Mouse (Mus musculus) neural tube, embryonic 15.5 days (tissue): Measurements from ENCODE around the gene Foxo1. TPM values are rescaled to one million over a fixed set of nuclear protein-coding genes. Genes with fewer than 3 reads are reported as not detected.
A peak's percentile ranks its signal among the peaks of the same experiment; 100 is the strongest.

Source experiments
- ATAC-seq: fragments of 200-750 bp; cut with Nextera tagmentation; 2 replicates; pipeline ENCODE4 v1.8.0; 2017; ENCODE audit warnings: mild to moderate bottlenecking, moderate TSS enrichment, moderate library complexity; ENCODE audit not compliant: low FRiP score
- H3K27ac ChIP-seq: fragments of 300-500 bp; sonication (generic); replicated peaks from 2 replicates; pipeline ENCODE4 v1.5.1; 2015; ENCODE audit warnings: mild to moderate bottlenecking, inconsistent platforms
- H3K27me3 ChIP-seq: fragments of 300-500 bp; sonication (generic); replicated peaks from 2 replicates; pipeline ENCODE4 v1.6.1; 2015; ENCODE audit warnings: inconsistent platforms
- H3K36me3 ChIP-seq: fragments of 300-500 bp; sonication (generic); 2 replicates; pipeline ENCODE4 v1.6.1; 2015; ENCODE audit warnings: inconsistent platforms
- H3K4me1 ChIP-seq: fragments of 300-500 bp; sonication (generic); 2 replicates; pipeline ENCODE4 v1.6.1; 2015; ENCODE audit warnings: inconsistent platforms
- H3K4me2 ChIP-seq: fragments of 300-500 bp; sonication (generic); 2 replicates; pipeline ENCODE4 v1.6.1; 2015; ENCODE audit warnings: inconsistent platforms, mild to moderate bottlenecking, moderate library complexity
- H3K4me3 ChIP-seq: fragments of 300-500 bp; sonication (generic); replicated peaks from 2 replicates; pipeline ENCODE4 v1.5.1; 2015; ENCODE audit warnings: mild to moderate bottlenecking, inconsistent platforms
- H3K9ac ChIP-seq: fragments of 300-500 bp; sonication (generic); replicated peaks from 2 replicates; pipeline ENCODE4 v1.6.1; 2015; ENCODE audit warnings: mild to moderate bottlenecking, inconsistent platforms
- H3K9me3 ChIP-seq: fragments of 300-500 bp; sonication (generic); replicated peaks from 2 replicates; pipeline ENCODE4 v1.6.1; 2016; ENCODE audit warnings: inconsistent platforms
- whole genome bisulfite sequencing: fragments of 180-500 bp; shearing (Covaris S2); methylation state at CpG from one replicate; pipeline ENCODE4 v1.1.7; 2015; ENCODE audit warnings: mixed read lengths; 5-methylcytosine and 5-hydroxymethylcytosine counted together
- polyA plus RNA-seq: library from polyadenylated mRNA; unstranded; fragments of >200 nt; fragmentation: Nextera tagmentation; extraction: Ambion mirVana; gene quantifications from 2 replicates; pipeline ENCODE4 v1.2.1, GENCODE M21; 2015

Foxo1 gene
- polyA plus RNA-seq, 1 experiment from 2014 or later, result 2.7 TPM

DNA sequence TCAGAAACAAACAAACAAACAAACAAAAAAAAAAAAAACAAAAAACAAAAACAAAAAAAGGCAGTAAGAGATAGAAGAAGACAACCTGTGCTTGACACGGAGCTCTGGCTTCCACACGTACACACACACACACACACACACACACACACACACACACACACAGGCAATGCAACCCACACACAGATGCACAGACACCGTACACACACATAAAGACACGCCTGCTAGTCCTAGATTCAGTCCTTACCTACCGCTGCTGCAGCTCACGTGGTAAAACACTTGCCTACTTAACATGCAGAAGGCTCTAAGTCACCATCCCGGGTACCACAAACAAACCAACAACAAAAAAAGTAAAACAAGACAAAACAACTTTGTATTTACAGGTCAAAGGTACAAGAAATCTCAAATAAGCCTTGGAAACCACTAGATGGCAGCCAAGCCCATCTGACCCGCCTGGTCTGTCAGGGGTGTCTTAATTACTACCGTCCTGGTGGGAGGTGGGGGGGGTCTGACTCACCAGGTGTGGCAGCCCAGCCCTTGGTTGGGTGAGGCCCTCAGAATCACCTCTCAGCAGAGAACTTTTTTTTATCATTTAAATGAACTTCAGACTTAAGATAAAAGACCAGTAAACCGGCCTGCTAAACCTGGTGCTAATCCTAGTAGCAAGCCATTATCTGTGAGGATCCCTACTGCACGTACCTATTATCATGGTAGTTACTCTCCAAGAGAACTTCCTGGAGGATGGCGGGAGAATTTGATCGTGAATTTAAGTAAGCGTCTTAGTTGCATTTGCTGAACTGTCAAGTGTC lies 14.3 kb upstream of the Foxo1 start:
- H3K4me2 ChIP-seq, result no peak overlapping the region
- 21% methylated on average over 14 of the region's 14 CpGs for WGBS
- H3K9me3 ChIP-seq, result no peaks in the 10 kb centered on the region
- ATAC-seq, result no peak
- H3K9ac ChIP-seq, result no peak overlapping the region
- no peaks in the 10 kb centered on the region for H3K36me3 ChIP-seq
- peaks cover 10% of the 10 kb centered on the region for H3K27me3 ChIP-seq
- H3K4me1 ChIP-seq, result peaks cover 5% of the 10 kb centered on the region
- no peak overlapping the region for H3K4me3 ChIP-seq
- no peak overlapping the region for H3K27ac ChIP-seq

GRCm38 (mm10) chr3:52254496-52254895 lies 13.6 kb upstream of the Foxo1 start:
- no peak for ATAC-seq
- Histone ChIP-seq H3K9ac (no peak overlapping the region), H3K4me2 (no peak overlapping the region), H3K4me3 (no peak overlapping the region), H3K36me3 (no peaks in the 10 kb centered on the region), H3K27me3 (peaks cover 15% of the 10 kb centered on the region), H3K27ac (no peak overlapping the region), H3K9me3 (no peaks in the 10 kb centered on the region), H3K4me1 (peaks cover 5% of the 10 kb centered on the region)
- WGBS, result 9% methylated on average over 2 of the region's 2 CpGs

GRCm38 (mm10) chr3:52257782-52258441 lies 10.2 kb upstream of the Foxo1 start:
- 11% methylated on average over 18 of the region's 18 CpGs for WGBS

GRCm38 (mm10) chr3:52258532-52258931 lies 9.6 kb upstream of the Foxo1 start:
- Histone ChIP-seq H3K4me2 (no peak overlapping the region), H3K36me3 (no peaks in the 10 kb centered on the region), H3K27ac (no peak overlapping the region), H3K4me3 (no peak overlapping the region), H3K27me3 (peaks cover 35% of the 10 kb centered on the region), H3K9me3 (no peaks in the 10 kb centered on the region), H3K9ac (no peak overlapping the region), H3K4me1 (peaks cover 5% of the 10 kb centered on the region)
- ATAC-seq, result no peak
- WGBS, result 31% methylated on average over 3 of the region's 3 CpGs

More at GRCm38 (mm10) chr3:52257782-52258441, 10.2 kb upstream of the Foxo1 start:
- H3K4me2 ChIP-seq, result peak overlapping the region; percentile 62
- no peak; the same call in 1 of the 2 replicates for ATAC-seq
- no peak overlapping the region for H3K27ac ChIP-seq
- H3K36me3 ChIP-seq, result no peaks in the 10 kb centered on the region
- peaks cover 5% of the 10 kb centered on the region for H3K4me1 ChIP-seq
- peak overlapping the region; percentile 34; the same call in 1 of the 2 replicates for H3K9ac ChIP-seq
- no peaks in the 10 kb centered on the region for H3K9me3 ChIP-seq
- H3K27me3 ChIP-seq, result peaks cover 35% of the 10 kb centered on the region
- peak overlapping the region; percentile 23; the same call in 1 of the 2 replicates for H3K4me3 ChIP-seq

DNA sequence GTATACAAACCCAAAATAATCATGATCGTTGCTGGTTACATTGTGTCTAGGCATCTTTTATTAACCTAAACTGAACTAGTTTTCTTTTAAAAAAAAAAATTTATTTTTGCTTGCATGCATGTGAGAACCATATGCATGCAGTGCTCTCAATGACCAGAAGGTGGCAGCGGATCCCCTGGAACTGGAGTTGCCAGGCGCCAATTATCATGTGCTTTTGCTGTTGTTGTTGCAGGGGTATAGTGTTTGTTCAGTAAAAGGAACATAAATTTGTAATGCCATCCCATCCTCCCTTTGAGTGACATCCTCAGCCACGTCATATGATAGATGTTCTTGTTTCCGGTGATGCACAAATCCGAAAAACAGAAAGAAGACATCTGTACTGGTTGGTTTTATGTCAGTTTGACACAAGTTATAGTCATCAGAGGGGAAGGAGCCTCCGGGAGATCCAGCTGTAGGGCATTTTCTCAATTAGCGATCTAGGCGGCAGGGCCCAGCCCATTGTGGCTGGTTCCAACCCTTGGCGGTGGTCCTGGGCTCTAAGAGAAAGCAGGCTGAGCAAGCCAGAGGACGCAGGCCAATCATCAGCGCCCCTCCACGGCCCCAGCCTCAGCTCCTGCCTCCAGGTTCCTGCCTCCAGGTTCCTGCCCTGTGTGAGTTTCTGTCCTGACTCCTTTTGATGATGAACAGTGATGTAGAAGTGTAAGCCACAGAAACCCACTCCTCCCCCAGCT lies 5.5 kb upstream of the Foxo1 start:
- no peak overlapping the region for H3K4me3 ChIP-seq
- WGBS, result 46% methylated on average over 13 of the region's 13 CpGs
- no peak overlapping the region for H3K27ac ChIP-seq
- H3K9me3 ChIP-seq, result no peaks in the 10 kb centered on the region
- no peak overlapping the region for H3K4me2 ChIP-seq
- peak; percentile 57; the same call in 1 of the 2 replicates for ATAC-seq
- H3K36me3 ChIP-seq, result no peaks in the 10 kb centered on the region
- H3K9ac ChIP-seq, result no peak overlapping the region
- H3K4me1 ChIP-seq, result peaks cover 17% of the 10 kb centered on the region
- peaks cover 66% of the 10 kb centered on the region for H3K27me3 ChIP-seq

DNA sequence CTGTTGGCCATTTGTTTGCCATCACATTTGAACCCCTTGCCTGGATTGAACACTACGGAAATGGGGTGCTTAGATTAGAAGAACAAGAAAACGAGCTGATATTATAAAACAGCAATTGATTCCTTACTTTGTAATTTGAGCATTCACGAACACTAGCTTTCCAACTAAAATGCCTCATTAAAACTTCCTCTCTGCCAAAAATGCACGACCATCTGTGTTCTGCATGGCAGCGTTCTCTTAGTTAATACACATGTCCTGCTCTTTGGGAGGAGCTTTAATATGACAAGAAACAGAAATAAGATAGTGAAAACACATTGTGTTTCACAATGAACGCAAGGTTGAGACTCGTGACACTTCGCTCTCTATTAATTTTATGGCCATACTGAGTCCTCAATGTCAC lies 3.8 kb upstream of the Foxo1 start:
- Histone ChIP-seq H3K4me3 (no peak overlapping the region), H3K36me3 (no peaks in the 10 kb centered on the region), H3K27ac (no peak overlapping the region), H3K27me3 (peaks cover 64% of the 10 kb centered on the region), H3K4me1 (peaks cover 21% of the 10 kb centered on the region), H3K9me3 (no peaks in the 10 kb centered on the region), H3K4me2 (no peak overlapping the region), H3K9ac (no peak overlapping the region)
- no peak for ATAC-seq
- 74% methylated on average over 8 of the region's 8 CpGs for WGBS

DNA sequence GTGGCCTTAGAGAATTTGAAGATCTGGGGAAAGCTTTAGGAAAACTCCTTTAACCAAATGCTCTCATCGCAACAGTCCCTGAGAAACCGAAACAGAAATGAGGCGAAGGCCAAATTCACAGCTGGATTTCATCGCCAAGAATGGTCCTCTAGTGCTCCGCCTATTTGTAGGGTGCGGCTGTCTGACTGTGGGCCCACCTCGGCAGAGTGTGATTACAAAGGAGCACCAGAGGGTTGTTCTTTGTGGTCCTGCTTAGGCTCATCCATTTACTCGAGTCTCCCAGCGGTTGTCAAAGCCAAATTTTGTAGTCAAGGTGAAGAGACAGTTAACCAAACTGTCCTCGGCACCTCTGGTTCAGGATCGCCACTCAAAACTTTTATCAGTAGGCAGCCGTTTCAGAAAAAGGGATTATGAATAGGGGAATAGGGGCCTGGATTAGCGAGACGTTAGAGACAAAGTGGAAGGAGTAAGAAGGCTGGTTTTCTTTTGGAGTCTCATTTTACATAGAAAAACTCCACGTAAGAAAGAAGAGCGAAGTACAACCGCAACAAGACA lies 1.5 kb upstream of the Foxo1 start:
- Histone ChIP-seq H3K4me1 (peaks cover 33% of the 10 kb centered on the region), H3K36me3 (no peaks in the 10 kb centered on the region), H3K9me3 (no peaks in the 10 kb centered on the region), H3K9ac (no peak overlapping the region), H3K27ac (no peak overlapping the region), H3K4me2 (peak overlapping the region; percentile 96), H3K27me3 (peaks cover 59% of the 10 kb centered on the region), H3K4me3 (peak overlapping the region; percentile 60; the same call in 1 of the 2 replicates)
- 13% methylated on average over 17 of the region's 17 CpGs for WGBS
- no peak for ATAC-seq

GRCm38 (mm10) chr3:52267293-52267651 lies 864 bp upstream of the Foxo1 start:
- Histone ChIP-seq H3K4me3 (peak overlapping the region; percentile 60), H3K27me3 (peaks cover 60% of the 10 kb centered on the region), H3K36me3 (no peaks in the 10 kb centered on the region), H3K27ac (no peak overlapping the region), H3K9me3 (no peaks in the 10 kb centered on the region), H3K4me2 (peak overlapping the region; percentile 96), H3K4me1 (peaks cover 33% of the 10 kb centered on the region), H3K9ac (no peak overlapping the region; the same call in 1 of the 2 replicates)
- ATAC-seq, result no peak
- under 1% methylated on average over 15 of the region's 15 CpGs for WGBS

DNA sequence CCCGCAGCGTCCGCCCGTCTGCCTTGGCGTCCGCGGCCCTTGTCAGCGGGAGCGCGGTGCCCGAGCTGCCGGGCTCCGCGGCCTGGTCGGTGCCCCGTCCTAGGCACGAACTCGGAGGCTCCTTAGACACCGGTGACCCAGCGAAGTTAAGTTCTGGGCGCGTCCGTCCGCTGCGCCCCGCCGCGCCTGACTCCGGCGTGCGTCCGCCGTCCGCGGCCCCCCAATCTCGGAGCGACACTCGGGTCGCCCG lies 276 bp downstream of the Foxo1 start:
- no peak; the same call in 1 of the 2 replicates for ATAC-seq
- H3K36me3 ChIP-seq, result no peaks in the 10 kb centered on the region
- H3K27me3 ChIP-seq, result peaks cover 61% of the 10 kb centered on the region
- no peaks in the 10 kb centered on the region for H3K9me3 ChIP-seq
- H3K4me2 ChIP-seq, result peak overlapping the region; percentile 96
- peak overlapping the region; percentile 60 for H3K4me3 ChIP-seq
- WGBS, result under 1% methylated on average over 37 of the region's 40 CpGs
- H3K27ac ChIP-seq, result peak overlapping the region; percentile 74
- peak overlapping the region; percentile 48 for H3K9ac ChIP-seq
- H3K4me1 ChIP-seq, result peaks cover 33% of the 10 kb centered on the region

- under 1% methylated on average over 87 of the region's 89 CpGs for WGBS
- Histone ChIP-seq H3K4me1 (peaks cover 33% of the 10 kb centered on the region), H3K36me3 (no peaks in the 10 kb centered on the region), H3K9ac (peak overlapping the region; percentile 48), H3K27me3 (peaks cover 57% of the 10 kb centered on the region), H3K4me2 (peak overlapping the region; percentile 96), H3K4me3 (peak overlapping the region; percentile 60), H3K9me3 (no peaks in the 10 kb centered on the region), H3K27ac (peak overlapping the region; percentile 74)
- ATAC-seq, result peak; percentile 41; the same call in 1 of the 2 replicates
Measured at GRCm38 (mm10) chr3:52268737-52269513, 789 bp downstream of the Foxo1 start.
